Mouse (Mus musculus): ENCODE data around the gene Hoxd1. TPM values are rescaled to one million over a fixed set of nuclear protein-coding genes. Genes with fewer than 3 reads are reported as not detected.

Gene Hoxd1
- total and polyA plus RNA-seq, 2 experiments from 2014 or later: 0.26 to 0.46 TPM

DNA sequence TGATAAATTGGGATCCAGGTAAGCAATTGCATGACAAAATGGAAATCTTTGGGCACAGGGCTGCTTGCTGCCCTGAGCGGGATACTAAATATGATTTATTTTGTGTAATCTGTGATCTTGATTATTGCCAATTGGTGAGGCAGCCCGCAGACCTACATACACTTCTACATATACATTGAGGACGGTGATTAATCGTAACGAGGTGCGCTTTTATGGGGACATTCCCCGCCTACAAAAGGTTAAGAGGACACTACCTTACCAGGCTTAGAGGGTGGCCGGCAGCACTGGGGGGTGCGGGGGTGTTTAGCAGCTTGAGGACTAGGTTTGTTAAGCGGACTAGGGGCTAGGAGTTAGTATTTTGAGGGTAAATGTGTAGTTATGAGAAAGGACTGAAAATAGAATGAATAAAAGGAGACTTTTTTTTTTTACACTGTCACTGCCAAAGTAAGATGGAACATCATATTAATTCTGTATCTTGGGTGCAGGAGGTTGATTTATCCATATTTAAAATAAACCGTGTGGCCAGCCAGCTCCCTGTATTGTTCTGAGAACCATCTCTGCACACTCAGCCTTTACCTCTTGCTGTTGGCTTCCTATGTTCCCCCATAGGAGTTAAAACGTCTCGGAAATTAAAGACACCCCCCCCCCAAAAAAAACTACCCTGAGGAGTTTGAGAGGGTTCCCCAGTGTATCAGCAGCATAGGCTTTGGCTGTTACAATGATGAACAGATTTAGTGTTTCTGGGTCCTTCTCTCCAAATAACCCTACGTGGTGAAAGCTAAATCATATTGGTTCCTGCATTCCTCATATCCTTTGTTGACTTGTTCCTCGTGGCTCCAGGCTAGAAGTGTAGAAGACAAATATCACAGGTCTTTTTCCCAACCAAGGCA lies 25.8 kb upstream of the Hoxd1 start:
- peak overlapping the region; percentile 53 for H3K9ac ChIP-seq (replicated peaks; ENCODE audit: low read length)
- H3K36me3 ChIP-seq (ENCODE audit: insufficient read depth, low read length): no peaks in the 10 kb centered on the region
- WGBS: 3% methylated on average over 15 of the region's 15 CpGs
- no peak for ATAC-seq
- H3K9me3 ChIP-seq (ENCODE audit: low read length): no peaks in the 10 kb centered on the region
- peak; percentile 29 for DNase-seq (ENCODE audit: low spot score)
- peak overlapping the region; percentile 84 for H3K27ac ChIP-seq
- peaks cover 54% of the 10 kb centered on the region for H3K27me3 ChIP-seq (ENCODE audit: insufficient read depth, low read length)
- peak overlapping the region; percentile 49 for H3K4me2 ChIP-seq (ENCODE audit: low read depth, low read length)
- H3K4me3 ChIP-seq (ENCODE audit: low read length): peak overlapping the region; percentile 33
- no peak for TF ChIP-seq CTCF (IDR thresholded peaks at IDR 0.05; ENCODE audit: low read depth)
- H3K4me1 ChIP-seq (ENCODE audit: insufficient read depth, low read length): no peaks in the 10 kb centered on the region

DNA sequence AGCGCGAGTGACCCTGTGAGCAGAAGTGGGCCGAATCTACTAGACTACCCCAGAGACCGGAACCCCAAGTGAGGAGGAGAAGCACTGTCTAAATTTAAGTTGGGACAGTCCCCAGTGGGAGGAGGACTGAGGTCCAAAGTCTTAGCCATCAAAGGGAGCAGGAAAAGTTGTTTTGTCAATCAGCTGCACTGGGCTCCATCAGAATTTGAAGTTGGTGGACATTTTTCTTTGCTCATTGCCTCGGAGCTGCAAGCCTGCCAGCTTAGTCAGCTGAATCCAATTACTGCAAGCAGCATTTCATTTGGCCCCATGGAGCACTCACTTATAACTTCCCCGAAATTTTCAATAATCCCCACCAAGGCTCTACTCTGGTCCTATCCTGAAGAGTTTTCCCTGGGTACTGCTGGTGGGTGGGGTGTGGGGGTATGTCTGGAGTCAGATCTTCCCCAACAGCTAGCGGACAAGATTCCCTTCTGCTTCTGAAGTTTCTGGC lies 25.2 kb upstream of the Hoxd1 start:
- Histone ChIP-seq H3K27me3 (ENCODE audit: insufficient read depth, low read length) (peaks cover 57% of the 10 kb centered on the region), H3K36me3 (ENCODE audit: insufficient read depth, low read length) (no peaks in the 10 kb centered on the region), H3K4me3 (ENCODE audit: low read length) (peak overlapping the region; percentile 33), H3K27ac (peak overlapping the region; percentile 84), H3K9ac (replicated peaks; ENCODE audit: low read length) (peak overlapping the region; percentile 53), H3K4me2 (ENCODE audit: low read depth, low read length) (peak overlapping the region; percentile 49), H3K9me3 (ENCODE audit: low read length) (no peaks in the 10 kb centered on the region), H3K4me1 (ENCODE audit: insufficient read depth, low read length) (no peaks in the 10 kb centered on the region)
- TF ChIP-seq CTCF (IDR thresholded peaks at IDR 0.05; ENCODE audit: low read depth): no peak
- ATAC-seq: no peak
- 12% methylated on average over 7 of the region's 7 CpGs for WGBS
- peak; percentile 45 for DNase-seq (ENCODE audit: low spot score)

DNA sequence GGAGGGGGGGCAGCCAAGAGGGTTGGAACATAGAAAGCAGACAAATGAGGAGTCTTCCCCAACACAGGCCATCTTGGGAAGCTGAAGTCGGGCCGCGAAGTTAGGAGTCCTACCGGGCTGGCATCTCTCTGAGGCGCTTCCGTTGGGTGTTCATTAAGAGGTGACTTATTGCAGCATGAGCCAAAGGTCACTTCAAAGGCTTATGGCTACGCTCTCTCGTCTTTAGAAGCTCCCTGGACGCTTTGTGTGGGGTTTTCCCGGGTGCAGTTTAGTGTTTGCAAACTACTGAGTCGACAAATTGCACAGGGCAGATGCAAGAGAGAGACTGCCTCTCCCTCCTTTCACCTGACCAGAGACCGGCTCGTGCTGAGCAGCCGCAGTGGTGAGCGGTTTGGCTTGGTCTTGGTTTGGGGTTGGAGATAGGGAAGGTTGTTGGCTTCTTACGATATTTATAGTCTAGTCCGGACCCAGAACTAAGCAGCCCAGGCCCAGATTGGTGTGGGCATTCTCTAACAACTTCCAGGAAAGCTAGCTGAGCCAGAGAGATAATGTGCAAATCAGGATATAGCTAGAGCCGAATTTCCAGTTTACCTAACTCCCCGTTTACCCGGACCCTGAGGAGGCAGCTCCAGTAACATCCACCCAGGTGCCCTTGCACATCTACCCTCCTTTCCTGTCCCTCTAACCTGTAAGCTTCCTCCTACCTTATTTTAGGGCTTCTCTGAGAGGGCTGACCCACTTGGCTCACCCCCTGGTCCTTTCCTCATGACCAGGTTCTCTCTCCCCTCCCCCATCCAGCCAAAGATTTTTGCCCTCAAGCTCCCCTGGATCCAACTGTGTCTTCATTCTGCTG lies 23.9 kb upstream of the Hoxd1 start:
- DNase-seq (ENCODE audit: low spot score) (peak; percentile 39), ATAC-seq (no peak)
- Histone ChIP-seq H3K27me3 (ENCODE audit: insufficient read depth, low read length) (peaks cover 66% of the 10 kb centered on the region), H3K27ac (peak overlapping the region; percentile 84), H3K9me3 (ENCODE audit: low read length) (no peaks in the 10 kb centered on the region), H3K9ac (replicated peaks; ENCODE audit: low read length) (peak overlapping the region; percentile 53), H3K4me1 (ENCODE audit: insufficient read depth, low read length) (no peaks in the 10 kb centered on the region), H3K4me3 (ENCODE audit: low read length) (peak overlapping the region; percentile 33), H3K4me2 (ENCODE audit: low read depth, low read length) (peak overlapping the region; percentile 49), H3K36me3 (ENCODE audit: insufficient read depth, low read length) (no peaks in the 10 kb centered on the region)
- TF ChIP-seq CTCF (IDR thresholded peaks at IDR 0.05; ENCODE audit: low read depth): no peak
- WGBS: 3% methylated on average over 20 of the region's 20 CpGs

DNA sequence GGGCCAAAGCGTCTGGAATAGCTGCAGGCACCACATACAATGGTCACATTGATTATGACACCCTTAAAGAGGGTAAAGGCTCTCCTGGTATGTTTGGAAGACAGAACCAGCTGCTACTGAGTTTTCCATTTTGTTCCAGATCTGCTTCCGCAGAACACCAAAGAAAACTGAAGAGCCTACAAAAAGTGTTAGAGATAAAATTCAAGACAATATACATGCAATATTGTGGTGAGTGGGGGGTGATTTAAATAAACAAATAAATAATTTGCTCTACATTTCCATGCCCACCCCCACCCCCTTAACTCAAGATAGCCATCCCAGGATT lies 23.3 kb upstream of the Hoxd1 start:
- 2% methylated on average over 2 of the region's 2 CpGs for WGBS
- Histone ChIP-seq H3K27ac (peak overlapping the region; percentile 84), H3K27me3 (ENCODE audit: insufficient read depth, low read length) (peaks cover 67% of the 10 kb centered on the region), H3K4me2 (ENCODE audit: low read depth, low read length) (peak overlapping the region; percentile 49), H3K36me3 (ENCODE audit: insufficient read depth, low read length) (no peaks in the 10 kb centered on the region), H3K4me1 (ENCODE audit: insufficient read depth, low read length) (no peaks in the 10 kb centered on the region), H3K9me3 (ENCODE audit: low read length) (no peaks in the 10 kb centered on the region), H3K4me3 (ENCODE audit: low read length) (peak overlapping the region; percentile 33), H3K9ac (replicated peaks; ENCODE audit: low read length) (peak overlapping the region; percentile 53; the same call in 1 of the 2 replicates)
- no peak for ATAC-seq
- no peak for DNase-seq (ENCODE audit: low spot score)
- no peak for TF ChIP-seq CTCF (IDR thresholded peaks at IDR 0.05; ENCODE audit: low read depth)

GRCm38 (mm10) chr2:74739869-74740268 lies 22.9 kb upstream of the Hoxd1 start:
- ATAC-seq (no peak), DNase-seq (ENCODE audit: low spot score) (no peak)
- Histone ChIP-seq H3K36me3 (ENCODE audit: insufficient read depth, low read length) (no peaks in the 10 kb centered on the region), H3K27me3 (ENCODE audit: insufficient read depth, low read length) (peaks cover 68% of the 10 kb centered on the region), H3K4me3 (ENCODE audit: low read length) (peak overlapping the region; percentile 33), H3K9ac (replicated peaks; ENCODE audit: low read length) (peak overlapping the region; percentile 49), H3K4me2 (ENCODE audit: low read depth, low read length) (peak overlapping the region; percentile 49), H3K4me1 (ENCODE audit: insufficient read depth, low read length) (no peaks in the 10 kb centered on the region), H3K9me3 (ENCODE audit: low read length) (no peaks in the 10 kb centered on the region), H3K27ac (peak overlapping the region; percentile 84)
- WGBS: 2% methylated on average over 14 of the region's 14 CpGs
- no peak for TF ChIP-seq CTCF (IDR thresholded peaks at IDR 0.05; ENCODE audit: low read depth)

GRCm38 (mm10) chr2:74740311-74741091 lies 22.3 kb upstream of the Hoxd1 start:
- Histone ChIP-seq H3K4me1 (ENCODE audit: insufficient read depth, low read length) (no peaks in the 10 kb centered on the region), H3K4me3 (ENCODE audit: low read length) (peak overlapping the region; percentile 33), H3K9me3 (ENCODE audit: low read length) (no peaks in the 10 kb centered on the region), H3K27me3 (ENCODE audit: insufficient read depth, low read length) (peaks cover 74% of the 10 kb centered on the region), H3K36me3 (ENCODE audit: insufficient read depth, low read length) (no peaks in the 10 kb centered on the region), H3K27ac (peak overlapping the region; percentile 84), H3K4me2 (ENCODE audit: low read depth, low read length) (peak overlapping the region; percentile 49), H3K9ac (replicated peaks; ENCODE audit: low read length) (peak overlapping the region; percentile 49)
- ATAC-seq (0 out of 2 replicates have a peak, but pooled peaks have one; percentile 39), DNase-seq (ENCODE audit: low spot score) (peak; percentile 40)
- WGBS: 1% methylated on average over 43 of the region's 43 CpGs
- TF ChIP-seq CTCF (IDR thresholded peaks at IDR 0.05; ENCODE audit: low read depth): no peak
